Mouse (Mus musculus) forebrain, embryonic 11.5 days (tissue): ENCODE results near the gene Dtl. TPM values are rescaled to one million over a fixed set of nuclear protein-coding genes. Genes with fewer than 3 reads are reported as not detected.
A peak's percentile ranks its signal among the peaks of the same experiment; 100 is the strongest.

Source experiments
- ATAC-seq: fragments of 200-750 bp; cut with Nextera tagmentation; replicated peaks from 2 replicates; pipeline ENCODE4 v1.8.0; 2017; ENCODE audit warnings: moderate TSS enrichment; ENCODE audit not compliant: low FRiP score
- DNase-seq: peaks from one replicate; pipeline ENCODE4 v3.0.0-alpha.2; 2017; ENCODE audit warnings: low spot score
- H3K27ac ChIP-seq: fragments of 300-500 bp; sonication (generic); 2 replicates; pipeline ENCODE4 v1.5.1; 2014; ENCODE audit warnings: low read depth, low read length
- H3K27me3 ChIP-seq: fragments of 300-500 bp; sonication (generic); 2 replicates; pipeline ENCODE4 v1.6.1; 2014; ENCODE audit warnings: mild to moderate bottlenecking, low read length, mixed read lengths; ENCODE audit not compliant: control insufficient read depth, insufficient read depth
- H3K36me3 ChIP-seq: fragments of 300-500 bp; sonication (generic); 2 replicates; pipeline ENCODE4 v1.6.1; 2014; ENCODE audit warnings: mild to moderate bottlenecking, low read length, moderate library complexity, mixed read lengths; ENCODE audit not compliant: control insufficient read depth, insufficient read depth
- H3K4me1 ChIP-seq: fragments of 300-500 bp; sonication (generic); replicated peaks from 2 replicates; pipeline ENCODE4 v1.6.1; 2014; ENCODE audit warnings: low read length, mixed read lengths; ENCODE audit not compliant: control insufficient read depth, insufficient read depth
- H3K4me2 ChIP-seq: fragments of 300-500 bp; sonication (generic); 2 replicates; pipeline ENCODE4 v1.6.1; 2014; ENCODE audit warnings: low read depth, mild to moderate bottlenecking, low read length, moderate library complexity, mixed read lengths; ENCODE audit not compliant: severe bottlenecking
- H3K4me3 ChIP-seq: fragments of 300-500 bp; sonication (generic); 2 replicates; pipeline ENCODE4 v1.5.1; 2014; ENCODE audit warnings: low read depth, low read length
- H3K9ac ChIP-seq: fragments of 300-500 bp; sonication (generic); 2 replicates; pipeline ENCODE4 v1.6.1; 2014; ENCODE audit warnings: low read length
- H3K9me3 ChIP-seq: fragments of 300-500 bp; sonication (generic); 2 replicates; pipeline ENCODE4 v1.6.1; 2016; ENCODE audit warnings: low read length, mixed read lengths; ENCODE audit not compliant: control insufficient read depth
- WGBS: fragments of 180-500 bp; shearing (Covaris S2); extraction: QIAGEN DNeasy Blood & Tissue Kit; methylation state at CpG from one replicate; pipeline ENCODE4 v1.1.7; 2014; 5-methylcytosine and 5-hydroxymethylcytosine counted together
- polyA plus RNA-seq: library from polyadenylated mRNA; unstranded; fragments of >200 nt; fragmentation: Nextera tagmentation; extraction: Ambion mirVana; gene quantifications from 2 replicates; pipeline ENCODE4 v1.2.1, GENCODE M21; 2014

The Dtl gene
- polyA plus RNA-seq, 1 experiment from 2014 or later = 93.7 TPM

DNA sequence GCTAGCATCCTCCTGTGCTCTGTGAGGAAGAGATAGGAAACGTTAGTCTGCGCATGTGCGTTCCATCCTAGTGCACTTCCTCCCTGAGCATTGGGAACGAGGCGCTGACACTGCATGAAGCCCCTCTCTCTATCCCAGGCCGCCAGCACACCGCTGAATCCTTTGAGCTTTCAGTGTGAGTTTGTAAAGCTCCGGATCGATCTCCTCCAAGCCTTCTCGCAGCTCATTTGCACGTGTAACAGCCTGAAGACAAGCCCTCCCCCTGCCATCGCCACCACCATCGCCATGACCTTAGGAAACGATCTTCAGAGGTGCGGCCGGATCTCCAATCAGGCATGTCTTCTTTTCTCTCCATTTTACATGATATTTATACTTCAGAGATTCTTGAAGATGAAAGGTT is 37.5 kb upstream of the Dtl start:
- DNase-seq (no peak), ATAC-seq (no peak)
- peaks cover 19% of the 10 kb centered on the region for H3K36me3 ChIP-seq
- H3K27ac ChIP-seq = no peak overlapping the region
- 92% methylated on average over 16 of the region's 16 CpGs for WGBS
- no peaks in the 10 kb centered on the region for H3K9me3 ChIP-seq
- H3K4me2 ChIP-seq = no peak overlapping the region
- H3K9ac ChIP-seq = no peak overlapping the region
- no peak overlapping the region for H3K4me3 ChIP-seq
- H3K27me3 ChIP-seq = no peaks in the 10 kb centered on the region
- no peaks in the 10 kb centered on the region for H3K4me1 ChIP-seq

DNA sequence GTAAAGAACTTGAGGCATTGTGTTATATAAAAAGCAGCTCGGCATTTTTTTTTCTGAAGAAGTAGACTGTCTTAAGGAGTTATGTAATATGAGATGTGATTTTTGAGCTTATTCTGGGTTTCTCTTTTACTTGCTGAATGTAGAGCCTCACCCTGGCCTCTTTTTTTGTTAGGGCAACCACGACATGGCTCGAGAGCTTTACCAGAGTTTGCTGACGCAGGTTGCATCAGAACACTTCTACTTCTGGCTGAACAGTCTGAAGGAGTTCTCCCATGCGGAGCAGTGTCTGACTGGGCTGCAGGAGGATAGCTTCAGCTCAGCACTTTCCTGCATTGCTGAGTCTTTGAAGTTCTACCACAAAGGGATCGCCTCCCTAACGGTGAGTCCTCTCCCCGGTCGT is 36.3 kb upstream of the Dtl start:
- Histone ChIP-seq H3K36me3 (peaks cover 23% of the 10 kb centered on the region), H3K27me3 (no peaks in the 10 kb centered on the region), H3K4me1 (no peaks in the 10 kb centered on the region), H3K4me2 (no peak overlapping the region), H3K9me3 (no peaks in the 10 kb centered on the region), H3K9ac (no peak overlapping the region), H3K27ac (no peak overlapping the region), H3K4me3 (no peak overlapping the region)
- ATAC-seq = no peak
- WGBS = 87% methylated on average over 9 of the region's 9 CpGs
- DNase-seq = no peak

DNA sequence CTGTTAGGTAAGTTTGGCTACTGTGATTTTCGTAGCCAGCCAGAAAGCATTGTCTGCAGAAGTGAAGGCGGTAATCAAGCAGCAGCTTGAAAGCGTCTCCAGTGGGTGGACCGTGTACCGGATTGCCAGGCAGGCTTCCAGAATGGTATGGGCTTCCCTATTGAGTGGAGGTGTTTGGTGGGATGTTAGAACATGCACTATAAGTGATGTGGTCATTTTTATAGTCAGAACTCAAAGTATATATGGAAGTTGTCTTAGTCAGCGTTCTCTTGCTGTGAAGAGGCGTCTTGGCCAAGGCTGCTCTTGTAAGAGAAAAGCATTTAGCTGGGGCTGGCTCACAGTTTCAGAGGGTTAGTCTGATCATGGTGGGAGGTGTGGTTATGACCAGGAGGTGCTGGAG is 35.0 kb upstream of the Dtl start:
- Histone ChIP-seq H3K27me3 (no peaks in the 10 kb centered on the region), H3K4me1 (no peaks in the 10 kb centered on the region), H3K27ac (no peak overlapping the region), H3K9ac (no peak overlapping the region), H3K36me3 (peaks cover 21% of the 10 kb centered on the region), H3K4me3 (no peak overlapping the region), H3K9me3 (no peaks in the 10 kb centered on the region), H3K4me2 (no peak overlapping the region)
- peak; percentile 3 for DNase-seq
- ATAC-seq = no peak
- 94% methylated on average over 7 of the region's 7 CpGs for WGBS

DNA sequence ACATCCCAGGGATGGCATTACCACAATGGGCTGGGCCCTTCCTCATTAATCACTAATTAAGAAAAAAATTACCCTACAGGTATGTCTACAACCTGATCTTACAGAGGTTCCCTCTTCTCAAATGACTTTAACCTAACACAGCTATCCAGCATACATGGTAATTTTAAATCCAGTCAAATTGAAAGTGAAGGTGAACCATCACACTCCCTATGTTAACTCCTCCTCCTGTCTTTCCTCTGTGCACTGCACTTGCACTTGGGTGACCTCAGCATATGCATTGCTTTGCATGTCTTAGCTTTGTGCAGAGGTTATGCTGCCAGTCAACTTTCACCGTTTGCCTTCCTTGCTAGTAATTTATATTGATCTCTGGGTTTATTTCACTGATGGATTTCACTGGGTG is 34.2 kb upstream of the Dtl start:
- Histone ChIP-seq H3K27me3 (no peaks in the 10 kb centered on the region), H3K36me3 (peaks cover 20% of the 10 kb centered on the region), H3K9me3 (no peaks in the 10 kb centered on the region), H3K4me2 (no peak overlapping the region), H3K27ac (no peak overlapping the region), H3K9ac (no peak overlapping the region), H3K4me1 (no peaks in the 10 kb centered on the region), H3K4me3 (no peak overlapping the region)
- ATAC-seq (no peak), DNase-seq (no peak)
- WGBS = 90% methylated on average over 1 of the region's 1 CpGs

DNA sequence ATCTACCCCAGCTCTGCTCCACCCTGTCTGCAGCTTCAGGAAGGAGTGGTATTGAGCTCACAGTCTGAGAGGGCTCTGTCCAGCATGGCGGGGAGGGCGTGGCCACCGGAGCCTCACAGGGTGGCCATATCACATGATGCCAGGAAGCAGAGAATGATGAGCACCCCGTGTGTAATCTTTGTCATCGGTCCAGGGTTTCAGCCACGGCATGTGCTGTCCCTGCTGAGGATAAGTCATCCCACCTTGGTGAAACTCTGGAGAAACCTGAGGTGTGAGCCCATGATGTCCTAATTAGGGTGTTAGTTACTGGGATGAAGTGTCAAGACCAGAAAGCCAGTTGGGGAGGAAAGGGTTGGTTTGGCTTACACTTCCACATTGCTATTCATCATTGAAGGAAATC is 33.7 kb upstream of the Dtl start:
- H3K36me3 ChIP-seq = peaks cover 17% of the 10 kb centered on the region

DNA sequence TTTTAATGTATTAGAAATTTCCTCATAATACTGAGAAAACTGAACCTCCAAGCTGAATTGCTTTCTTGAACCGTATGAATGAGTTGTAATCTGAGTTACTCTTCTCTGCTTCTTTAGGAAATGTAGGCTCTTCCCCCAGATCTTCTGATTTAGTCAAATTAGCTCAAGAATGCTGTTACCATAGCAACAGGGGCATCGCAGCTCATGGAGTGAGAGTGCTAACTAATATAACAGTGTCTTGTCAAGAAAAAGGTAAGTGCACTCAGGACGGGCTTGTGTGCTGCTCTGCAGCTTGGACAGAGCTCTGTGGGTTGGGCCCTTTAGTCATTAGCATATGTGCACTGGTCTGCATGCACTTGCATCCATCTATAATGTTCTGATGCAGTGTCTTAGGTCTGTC is 29.3 kb upstream of the Dtl start:
- H3K9ac ChIP-seq = no peak overlapping the region
- H3K9me3 ChIP-seq = no peaks in the 10 kb centered on the region
- ATAC-seq = no peak
- H3K4me1 ChIP-seq = no peaks in the 10 kb centered on the region
- H3K4me2 ChIP-seq = no peak overlapping the region
- no peak overlapping the region for H3K4me3 ChIP-seq
- no peaks in the 10 kb centered on the region for H3K27me3 ChIP-seq
- H3K27ac ChIP-seq = no peak overlapping the region
- DNase-seq = no peak
- 82% methylated on average over 3 of the region's 3 CpGs for WGBS
- peaks cover 8% of the 10 kb centered on the region for H3K36me3 ChIP-seq

More for the DNA sequence above, 33.7 kb upstream of the Dtl start:
- 92% methylated on average over 6 of the region's 6 CpGs for WGBS
- no peak for DNase-seq
- no peak overlapping the region for H3K4me3 ChIP-seq
- no peak overlapping the region for H3K4me2 ChIP-seq
- no peaks in the 10 kb centered on the region for H3K4me1 ChIP-seq
- H3K27me3 ChIP-seq = no peaks in the 10 kb centered on the region
- no peak overlapping the region for H3K9ac ChIP-seq
- H3K9me3 ChIP-seq = no peaks in the 10 kb centered on the region
- no peak overlapping the region for H3K27ac ChIP-seq
- no peak for ATAC-seq

DNA sequence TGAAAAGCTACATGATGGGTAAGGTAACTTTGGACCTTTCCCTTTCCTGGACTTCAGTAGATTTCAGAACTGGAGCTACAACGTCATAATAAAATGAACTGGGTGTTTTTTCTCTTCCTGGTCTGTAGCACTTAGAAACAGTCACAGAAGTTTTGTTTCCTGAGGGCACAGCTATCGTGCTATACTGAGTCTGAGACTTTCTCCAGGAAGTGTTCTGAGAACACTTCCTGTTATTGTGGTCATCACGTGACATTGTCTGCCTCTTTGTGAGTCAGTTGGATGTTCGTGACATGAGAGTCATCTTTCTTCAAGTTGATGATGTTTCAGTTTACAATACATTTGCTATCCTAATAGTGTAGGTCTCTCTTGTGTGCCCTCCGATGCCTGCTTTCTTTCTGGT is 23.9 kb upstream of the Dtl start:
- Histone ChIP-seq H3K36me3 (peaks cover 15% of the 10 kb centered on the region), H3K27me3 (no peaks in the 10 kb centered on the region), H3K27ac (no peak overlapping the region), H3K4me2 (no peak overlapping the region), H3K9ac (no peak overlapping the region), H3K4me1 (no peaks in the 10 kb centered on the region), H3K4me3 (no peak overlapping the region), H3K9me3 (no peaks in the 10 kb centered on the region)
- ATAC-seq = no peak
- WGBS = 89% methylated on average over 5 of the region's 5 CpGs
- DNase-seq = no peak

DNA sequence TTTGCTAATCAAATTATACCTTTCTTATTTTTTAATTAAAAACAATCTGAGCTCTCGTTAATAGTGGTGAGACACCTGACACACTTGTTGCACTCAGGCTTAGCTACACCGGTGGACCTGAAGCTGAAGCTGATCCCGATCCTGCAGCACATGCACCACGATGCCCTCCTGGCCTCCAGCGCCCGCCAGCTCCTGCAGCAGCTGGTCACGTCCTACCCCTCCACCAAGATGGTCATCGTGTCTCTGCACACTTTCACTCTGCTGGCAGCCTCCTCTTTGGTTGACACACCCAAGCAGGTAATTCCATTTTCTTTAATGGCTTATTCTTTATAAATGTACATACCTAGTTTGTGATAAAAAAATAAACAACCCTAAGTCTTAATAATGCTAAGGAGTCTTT is 20.7 kb upstream of the Dtl start:
- H3K9ac ChIP-seq = no peak overlapping the region
- H3K4me3 ChIP-seq = no peak overlapping the region
- ATAC-seq (no peak), DNase-seq (no peak)
- no peak overlapping the region for H3K27ac ChIP-seq
- peaks cover 15% of the 10 kb centered on the region for H3K36me3 ChIP-seq
- no peaks in the 10 kb centered on the region for H3K27me3 ChIP-seq
- H3K4me1 ChIP-seq = no peaks in the 10 kb centered on the region
- no peak overlapping the region for H3K4me2 ChIP-seq
- 96% methylated on average over 8 of the region's 8 CpGs for WGBS
- no peaks in the 10 kb centered on the region for H3K9me3 ChIP-seq

DNA sequence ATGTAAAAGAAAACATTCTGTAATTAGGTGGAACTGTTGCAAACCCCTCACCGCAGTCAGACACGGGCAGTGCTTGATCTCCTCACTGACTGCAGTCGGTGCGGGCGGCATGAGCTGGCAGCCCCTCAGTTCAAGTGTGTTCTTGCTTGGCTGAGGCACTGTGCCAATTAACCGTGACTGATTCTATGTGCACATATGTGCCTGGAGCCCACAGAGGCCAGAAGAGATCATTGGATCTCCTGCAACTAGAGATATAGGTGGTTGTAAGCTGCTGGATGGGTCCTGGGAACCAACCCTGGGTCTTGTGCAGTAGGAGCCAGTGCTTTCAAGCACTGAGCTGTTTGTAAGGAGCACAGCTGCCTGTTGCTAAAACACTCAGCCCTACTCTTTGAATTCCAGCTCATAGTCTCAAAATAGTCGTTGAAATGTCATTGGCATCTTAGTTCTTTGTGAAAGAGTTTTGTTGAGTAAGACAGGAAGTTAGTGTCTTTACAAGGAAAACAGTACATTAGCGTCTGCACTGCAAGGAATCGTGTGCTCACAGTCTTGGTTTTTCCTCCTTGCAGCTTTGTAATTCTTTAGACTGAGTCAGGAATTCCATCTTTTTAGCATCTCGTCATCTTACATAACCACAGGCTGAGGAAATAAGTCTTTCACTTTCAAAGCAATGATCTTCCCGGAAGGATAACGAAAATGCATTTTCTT is 16.8 kb upstream of the Dtl start:
- no peak for DNase-seq
- peaks cover 12% of the 10 kb centered on the region for H3K36me3 ChIP-seq
- H3K4me2 ChIP-seq = no peak overlapping the region
- no peak overlapping the region for H3K27ac ChIP-seq
- H3K9ac ChIP-seq = no peak overlapping the region
- ATAC-seq = no peak
- no peaks in the 10 kb centered on the region for H3K9me3 ChIP-seq
- H3K27me3 ChIP-seq = no peaks in the 10 kb centered on the region
- no peak overlapping the region for H3K4me3 ChIP-seq
- 88% methylated on average over 12 of the region's 12 CpGs for WGBS
- H3K4me1 ChIP-seq = no peaks in the 10 kb centered on the region
